Comparison of ENCODE assay signal across 8 mouse cellular contexts in genomic region chr12:72761230-72761648, GRCm38 (mm10). TPM values are rescaled to one million over a fixed set of nuclear protein-coding genes. Genes with fewer than 3 reads are reported as not detected.
DNase-seq lines count a peak whose midpoint lies in the region; ATAC-seq and TF ChIP-seq lines count a peak whose summit lies in the region.

No protein-coding gene starts in this region.

- peak overlapping the region; percentile 82 for H3K4me3 ChIP-seq in kidney, embryonic 14.5 days (ENCODE audit: low read length)
- H3K4me3 ChIP-seq in bone marrow, adult 2 months (replicated peaks; ENCODE audit: control insufficient read depth, low read depth, low read length) = peak overlapping the region; percentile 56
- H3K4me3 ChIP-seq in hindbrain, embryonic 11.5 days (ENCODE audit: low read depth, low read length) = peak overlapping the region; percentile 83
- peak overlapping the region; percentile 75 for H3K4me3 ChIP-seq in midbrain, embryonic 11.5 days (ENCODE audit: low read depth, low read length)

- ATAC-seq in kidney, embryonic 14.5 days (ENCODE audit: low FRiP score, low TSS enrichment) = peak; percentile 78
- ATAC-seq in hindbrain, embryonic 11.5 days (ENCODE audit: low FRiP score) = peak; percentile 83
- peak; percentile 81 for ATAC-seq in midbrain, embryonic 11.5 days (ENCODE audit: low FRiP score)

- no peak for DNase-seq in kidney, postnatal 4 days
- DNase-seq in hindbrain, embryonic 11.5 days (ENCODE audit: low spot score) = no peak
- DNase-seq in midbrain, embryonic 11.5 days (ENCODE audit: low spot score, missing footprints) = no peak
- no peak for DNase-seq in cerebellum, postnatal 25 days
- no peak for DNase-seq in layer of hippocampus, adult 9-10 months (ENCODE audit: low spot score)
- no peak for DNase-seq in adrenal gland, adult 18-20 months (ENCODE audit: low spot score in 2 of 2)

- no peaks in the 10 kb centered on the region for H3K27me3 ChIP-seq in kidney, embryonic 14.5 days (ENCODE audit: control insufficient read depth, insufficient read depth, low read length)
- H3K27me3 ChIP-seq in hindbrain, embryonic 11.5 days (ENCODE audit: control insufficient read depth, insufficient read depth, low read length) = no peaks in the 10 kb centered on the region
- no peaks in the 10 kb centered on the region for H3K27me3 ChIP-seq in midbrain, embryonic 11.5 days (ENCODE audit: control insufficient read depth, insufficient read depth, low read length)

- H3K4me1 ChIP-seq in kidney, embryonic 14.5 days (ENCODE audit: control insufficient read depth, insufficient read depth, low read length) = peaks cover 11% of the 10 kb centered on the region
- H3K4me1 ChIP-seq in bone marrow, adult 2 months (ENCODE audit: control insufficient read depth, insufficient read depth, low read length) = no peaks in the 10 kb centered on the region; the same call in 1 of the 2 replicates
- H3K4me1 ChIP-seq in hindbrain, embryonic 11.5 days (replicated peaks; ENCODE audit: control insufficient read depth, insufficient read depth, low read length) = no peaks in the 10 kb centered on the region
- peaks cover 23% of the 10 kb centered on the region for H3K4me1 ChIP-seq in midbrain, embryonic 11.5 days (ENCODE audit: control insufficient read depth, insufficient read depth, low read length)

- no peaks in the 10 kb centered on the region for H3K9me3 ChIP-seq in kidney, embryonic 14.5 days (ENCODE audit: control insufficient read depth, low read length)
- H3K9me3 ChIP-seq in hindbrain, embryonic 11.5 days (ENCODE audit: control insufficient read depth, low read length) = no peaks in the 10 kb centered on the region
- H3K9me3 ChIP-seq in midbrain, embryonic 11.5 days (ENCODE audit: control insufficient read depth, low read length) = no peaks in the 10 kb centered on the region

- TF ChIP-seq POLR2A in bone marrow, adult 2 months (IDR thresholded peaks at IDR 0.05; ENCODE audit: borderline replicate concordance, control insufficient read depth, low read depth, low read length) = no peak; the same call in 1 of the 2 replicates

- no peak for TF ChIP-seq CTCF in bone marrow, adult 2 months (IDR thresholded peaks at IDR 0.05; ENCODE audit: control insufficient read depth, insufficient read depth, low read length)

- H3K9ac ChIP-seq in kidney, embryonic 14.5 days (ENCODE audit: low read depth, low read length) = peak overlapping the region; percentile 96
- peak overlapping the region; percentile 93 for H3K9ac ChIP-seq in hindbrain, embryonic 11.5 days (ENCODE audit: low read depth, low read length)
- peak overlapping the region; percentile 98 for H3K9ac ChIP-seq in midbrain, embryonic 11.5 days (ENCODE audit: low read length)

- peak overlapping the region; percentile 97 for H3K27ac ChIP-seq in kidney, embryonic 14.5 days (ENCODE audit: low read depth, low read length)
- H3K27ac ChIP-seq in bone marrow, adult 2 months (ENCODE audit: control insufficient read depth, insufficient read depth, low read depth, low read length, poor library complexity) = peak overlapping the region; percentile 94
- peak overlapping the region; percentile 97 for H3K27ac ChIP-seq in hindbrain, embryonic 11.5 days (ENCODE audit: low read depth, low read length)
- H3K27ac ChIP-seq in midbrain, embryonic 11.5 days (ENCODE audit: low read depth, low read length) = peak overlapping the region; percentile 94

- H3K4me2 ChIP-seq in kidney, embryonic 14.5 days (replicated peaks; ENCODE audit: low read depth, low read length) = peak overlapping the region; percentile 58
- peak overlapping the region; percentile 45 for H3K4me2 ChIP-seq in hindbrain, embryonic 11.5 days (replicated peaks; ENCODE audit: low read depth, low read length)
- peak overlapping the region; percentile 69; the same call in 1 of the 2 replicates for H3K4me2 ChIP-seq in midbrain, embryonic 11.5 days

- H3K36me3 ChIP-seq in kidney, embryonic 14.5 days (ENCODE audit: control insufficient read depth, insufficient read depth, low read length) = no peaks in the 10 kb centered on the region
- H3K36me3 ChIP-seq in hindbrain, embryonic 11.5 days (ENCODE audit: control insufficient read depth, insufficient read depth, low read length) = no peaks in the 10 kb centered on the region
- H3K36me3 ChIP-seq in midbrain, embryonic 11.5 days (ENCODE audit: control insufficient read depth, insufficient read depth, low read length) = no peaks in the 10 kb centered on the region

- WGBS in kidney, embryonic 14.5 days = 2% methylated on average over 10 of the region's 71 CpGs
- under 1% methylated on average over 59 of the region's 71 CpGs for WGBS in bone marrow, adult 2 months
- WGBS in hindbrain, embryonic 11.5 days = 0% methylated on average over 9 of the region's 71 CpGs
- WGBS in midbrain, embryonic 11.5 days = 1% methylated on average over 15 of the region's 71 CpGs

RNA-seq across cellular contexts. Expression of gene Ppm1a, which starts 4.0 kb away (rescaled TPM):
- polyA plus RNA-seq in kidney, embryonic 14.5 days (2014; fragmentation: Nextera tagmentation; extraction: Ambion mirVana) = 58.2 and 73.8 TPM in 2 replicates
- 41.7 and 42.4 TPM in 2 replicates for polyA plus RNA-seq in bone marrow, adult 2 months (2011; ENCODE audit: insufficient read depth, insufficient read length, low replicate concordance, missing spikeins)
- polyA plus RNA-seq in hindbrain, embryonic 11.5 days (2014; fragmentation: Nextera tagmentation; extraction: Ambion mirVana) = 68.8 and 74.0 TPM in 2 replicates
- 70.6 and 77.5 TPM in 2 replicates for polyA plus RNA-seq in midbrain, embryonic 11.5 days (2014; fragmentation: Nextera tagmentation; extraction: Ambion mirVana)
- 100 to 1,000 TPM; 235 to 281 TPM for total RNA-seq in adrenal gland, adult 18-20 months (2021)
